Mouse (Mus musculus) lung, adult 18-20 months (tissue): ENCODE results near the gene Gm6034.
"Not testable (repeated sequence)": the region's sequence is repeated elsewhere in the genome, so short reads cannot be mapped to it uniquely, and the experiment has no call there.

Source experiments
- DNase-seq, 2 experiments: peaks; one replicate each; pipeline ENCODE4 v3.0.0; 2022; ENCODE audit warnings: mixed read lengths in 2 of 2

Gene Gm6034

DNA sequence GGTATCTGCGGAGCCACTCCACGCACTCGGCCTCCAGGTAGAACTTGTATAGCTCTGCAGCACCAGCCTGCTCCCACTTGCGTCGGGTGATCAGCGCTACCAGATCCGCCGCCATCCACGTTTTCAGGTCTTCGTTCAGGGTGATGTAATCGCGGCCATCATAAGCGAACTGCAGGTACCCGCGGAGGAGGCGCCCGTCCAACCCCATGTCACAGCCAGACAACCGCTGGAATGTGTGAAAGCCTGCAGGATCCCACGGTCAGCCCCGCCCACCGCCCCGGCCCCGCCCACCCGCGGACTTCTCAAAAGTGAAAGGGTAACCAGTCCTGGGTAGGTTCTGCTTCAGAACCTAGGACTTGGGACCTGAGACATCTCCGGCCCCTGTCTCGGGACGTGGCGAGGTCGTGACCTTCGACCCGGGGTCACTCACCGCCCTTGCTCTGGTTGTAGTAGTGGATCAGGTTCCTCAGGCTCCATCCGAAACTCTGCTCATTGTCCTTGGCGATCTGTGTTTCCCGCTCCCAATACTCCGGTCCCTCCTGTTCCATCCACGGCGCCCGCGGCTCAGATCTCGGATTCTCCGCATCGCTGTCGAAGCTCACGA, 40.6 kb downstream of the Gm6034 start:
- peak; percentile 55 to 67 for DNase-seq

- DNase-seq, result no peak
Measured at GRCm38 (mm10) chr17:36083870-36084451, 41.2 kb downstream of the Gm6034 start.

DNA sequence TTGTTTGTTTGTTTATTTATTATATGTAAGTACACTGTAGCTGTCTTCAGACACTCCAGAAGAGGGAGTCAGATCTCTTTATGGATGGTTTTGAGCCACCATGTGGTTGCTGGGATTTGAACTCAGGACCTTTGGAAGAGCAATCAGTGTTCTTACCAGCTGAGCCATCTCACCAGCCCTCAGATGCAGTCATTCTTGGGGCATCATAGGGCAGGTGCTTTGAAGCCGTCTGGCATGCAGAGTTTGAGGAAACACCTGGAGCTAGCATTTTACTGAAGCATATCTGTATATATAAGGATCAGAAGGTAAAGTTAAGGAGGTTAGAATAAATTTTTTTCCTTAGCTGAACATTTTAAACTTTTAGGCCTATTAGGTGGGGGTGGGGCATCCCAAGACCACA, 43.2 kb downstream of the Gm6034 start:
- DNase-seq, result not testable (repeated sequence)

GRCm38 (mm10) chr17:36091933-36092332, 49.2 kb downstream of the Gm6034 start:
- not testable (repeated sequence) for DNase-seq

GRCm38 (mm10) chr17:36092520-36092919, 49.8 kb downstream of the Gm6034 start:
- not testable (repeated sequence) for DNase-seq

DNA sequence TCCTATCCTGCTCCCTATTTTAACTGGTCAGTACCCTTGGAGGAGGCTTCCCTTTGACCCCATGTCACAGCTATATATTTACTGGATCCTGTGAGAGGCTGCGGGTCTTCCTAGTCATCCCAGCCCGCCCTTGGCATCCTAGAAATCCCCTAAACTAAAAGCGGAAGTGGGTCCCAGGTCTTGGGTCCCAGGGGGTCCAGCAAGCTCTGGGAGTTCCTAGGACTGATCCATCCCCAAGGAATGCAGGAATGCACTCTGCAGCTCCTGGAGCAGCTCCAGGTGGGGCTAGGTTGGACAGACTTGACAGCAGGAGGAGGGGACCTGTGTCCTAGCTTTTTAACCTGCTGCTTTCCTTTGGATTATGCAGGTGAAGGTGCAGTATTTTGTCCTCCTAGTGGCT, 51.2 kb downstream of the Gm6034 start:
- DNase-seq, result no peak

GRCm38 (mm10) chr17:36099603-36100002, 56.8 kb downstream of the Gm6034 start:
- not testable (repeated sequence) for DNase-seq

GRCm38 (mm10) chr17:36102091-36102490, 59.3 kb downstream of the Gm6034 start:
- DNase-seq, result not testable (repeated sequence)
